Mouse (Mus musculus) ES-E14 (cell line): ENCODE results near the gene Tnnc2. TPM values are rescaled to one million over a fixed set of nuclear protein-coding genes. Genes with fewer than 3 reads are reported as not detected.

Source experiments
- DNase-seq: peaks from one replicate; pipeline ENCODE4 v3.0.0-alpha.2; 2013; ENCODE audit warnings: low read depth, low spot score
- H3K27ac ChIP-seq: 2 replicates; pipeline ENCODE4 v1.5.1; 2012; ENCODE audit warnings: low read depth, mild to moderate bottlenecking, low read length, moderate library complexity, mixed read lengths; ENCODE audit not compliant: poor library complexity, insufficient read depth, severe bottlenecking
- H3K36me3 ChIP-seq: 2 replicates; pipeline ENCODE4 v1.6.1; 2012; ENCODE audit warnings: mild to moderate bottlenecking, low read length, moderate library complexity, mixed read lengths; ENCODE audit not compliant: control insufficient read depth, poor library complexity, insufficient read depth, severe bottlenecking
- H3K4me1 ChIP-seq, 2 experiments: fragments of 150-350 bp in 1 of 2; sonication (generic) in 1 of 2; 2 replicates each; pipeline ENCODE4 v1.6.1; 2012; ENCODE audit warnings: low read length in 2 of 2, mild to moderate bottlenecking in 1 of 2, mixed read lengths in 1 of 2; ENCODE audit not compliant: control insufficient read depth in 2 of 2, insufficient read depth in 2 of 2, poor library complexity in 1 of 2
- H3K4me3 ChIP-seq, 2 experiments: fragments of 150-350 bp in 1 of 2; sonication (generic) in 1 of 2; 2 replicates each; pipeline ENCODE4 v1.5.1; 2012; ENCODE audit warnings: low read length in 2 of 2, low read depth in 1 of 2, mild to moderate bottlenecking in 1 of 2, mixed read lengths in 1 of 2; ENCODE audit not compliant: insufficient read depth in 1 of 2, poor library complexity in 1 of 2, severe bottlenecking in 1 of 2
- H3K9ac ChIP-seq: 2 replicates; pipeline ENCODE4 v1.6.1; 2012; ENCODE audit warnings: low read depth, mild to moderate bottlenecking, low read length, mixed read lengths; ENCODE audit not compliant: poor library complexity, insufficient read depth, severe bottlenecking
- H3K9me3 ChIP-seq: fragments of 150-350 bp; sonication (generic); 2 replicates; pipeline ENCODE4 v1.6.1; 2012; ENCODE audit warnings: low read depth, mild to moderate bottlenecking, low read length; ENCODE audit not compliant: control insufficient read depth, insufficient read depth
- CHD2 ChIP-seq: IDR thresholded peaks from 2 replicates; pipeline ENCODE4 v1.6.1; 2014; ENCODE audit warnings: mild to moderate bottlenecking, low read depth, low read length, inconsistent platforms
- HCFC1 ChIP-seq: IDR thresholded peaks from 2 replicates; pipeline ENCODE4 v1.6.1; 2012; ENCODE audit warnings: low read length, inconsistent platforms, borderline replicate concordance; ENCODE audit not compliant: insufficient read depth
- MAFK ChIP-seq: IDR thresholded peaks from 2 replicates; pipeline ENCODE4 v1.6.1; 2014; ENCODE audit warnings: mild to moderate bottlenecking, low read depth, low read length, inconsistent platforms; ENCODE audit not compliant: insufficient read depth
- ZC3H11A ChIP-seq: IDR thresholded peaks from 2 replicates; pipeline ENCODE4 v1.6.1; 2012; ENCODE audit warnings: low read depth, mild to moderate bottlenecking, inconsistent platforms, low read length, borderline replicate concordance
- ZNF384 ChIP-seq: IDR thresholded peaks from 2 replicates; pipeline ENCODE4 v1.6.1; 2012; ENCODE audit warnings: low read depth, low read length, inconsistent platforms
- in situ Hi-C, 2 experiments: fragments of 600-800 bp; cut with MboI; formaldehyde crosslinking; loops; one replicate each; pipeline ENCODE4 v1.15.1; 2025; ENCODE audit warnings: low sequenced_read_pairs in 2 of 2, inconsistent platforms in 1 of 2; ENCODE audit not compliant: unreplicated experiment in 2 of 2
- total RNA-seq: library from RNA; depleted of rRNA; stranded (reverse); fragments of 300-350 nt; gene quantifications from 2 replicates; pipeline ENCODE4 v1.2.3, GENCODE M21; 2012; rRNA removed

Gene Tnnc2
- total RNA-seq, 1 experiment: 1.7 TPM

GRCm38 (mm10) chr2:164735446-164735845 lies 44.3 kb downstream of the Tnnc2 start:
- no peaks in the 10 kb centered on the region for H3K9me3 ChIP-seq
- H3K36me3 ChIP-seq: no peaks in the 10 kb centered on the region
- H3K9ac ChIP-seq: no peak overlapping the region
- no peak overlapping the region for H3K27ac ChIP-seq
- peaks cover 0 to 5% of the 10 kb centered on the region in 2 experiments; a peak in 1 of 4 replicates for H3K4me1 ChIP-seq
- no peak for TF ChIP-seq CHD2
- TF ChIP-seq ZC3H11A: no peak
- no peak for TF ChIP-seq ZNF384
- no peak for TF ChIP-seq HCFC1
- TF ChIP-seq MAFK: no peak
- DNase-seq: no peak
- in situ Hi-C loops: no loop called here
- H3K4me3 ChIP-seq: no peak overlapping the region

GRCm38 (mm10) chr2:164734839-164735238 lies 44.9 kb downstream of the Tnnc2 start:
- no peak for TF ChIP-seq HCFC1
- no peak for TF ChIP-seq ZNF384
- no peak for DNase-seq
- no peaks in the 10 kb centered on the region for H3K36me3 ChIP-seq
- H3K4me1 ChIP-seq: peaks cover 0 to 5% of the 10 kb centered on the region in 2 experiments; a peak in 1 of 4 replicates
- no peak overlapping the region for H3K4me3 ChIP-seq
- no peaks in the 10 kb centered on the region for H3K9me3 ChIP-seq
- in situ Hi-C loops: no loop called here
- H3K27ac ChIP-seq: no peak overlapping the region
- H3K9ac ChIP-seq: no peak overlapping the region

GRCm38 (mm10) chr2:164733259-164733658 lies 46.5 kb downstream of the Tnnc2 start:
- H3K4me3 ChIP-seq: no peak overlapping the region
- H3K9ac ChIP-seq: no peak overlapping the region
- H3K36me3 ChIP-seq: no peaks in the 10 kb centered on the region
- H3K27ac ChIP-seq: no peak overlapping the region
- TF ChIP-seq ZC3H11A (no peak), ZNF384 (no peak), HCFC1 (no peak), CHD2 (no peak), MAFK (no peak)
- in situ Hi-C loops: no loop called here
- peaks cover 0 to 5% of the 10 kb centered on the region in 2 experiments; a peak in 1 of 4 replicates for H3K4me1 ChIP-seq
- DNase-seq: no peak
- no peaks in the 10 kb centered on the region for H3K9me3 ChIP-seq

- in situ Hi-C loops: no loop called here
- DNase-seq: no peak
- H3K4me3 ChIP-seq: no peak overlapping the region
- no peak overlapping the region for H3K9ac ChIP-seq
- TF ChIP-seq MAFK (no peak), ZNF384 (no peak), CHD2 (no peak), ZC3H11A (no peak), HCFC1 (no peak)
- H3K36me3 ChIP-seq: no peaks in the 10 kb centered on the region
- no peaks in the 10 kb centered on the region for H3K9me3 ChIP-seq
- peaks cover 0 to 5% of the 10 kb centered on the region in 2 experiments; a peak in 1 of 4 replicates for H3K4me1 ChIP-seq
- H3K27ac ChIP-seq: no peak overlapping the region
These were observed 48.0 kb downstream of the Tnnc2 start for GRCm38 (mm10) chr2:164731719-164732118.

Other genes with a start within 250 kb of the Tnnc2 start
- 41.5 and 58.4 TPM in 2 replicates for gene Wfdc2, start 217.6 kb downstream of the Tnnc2 start, total RNA-seq
- not detected in 2 replicates for gene Spint3, start 206.5 kb downstream of the Tnnc2 start, total RNA-seq
- not detected in 2 replicates for gene Wfdc6a, start 194.5 kb downstream of the Tnnc2 start, total RNA-seq
- gene Eppin, start 186.4 kb downstream of the Tnnc2 start, total RNA-seq: not detected in 2 replicates
- gene Wfdc6b, start 166.4 kb downstream of the Tnnc2 start, total RNA-seq: not detected in 2 replicates
- gene Wfdc8, start 166.3 kb downstream of the Tnnc2 start, total RNA-seq: not detected in 2 replicates
- not detected in 2 replicates for gene Wfdc16, start 141.2 kb downstream of the Tnnc2 start, total RNA-seq
- gene Wfdc10, start 123.9 kb downstream of the Tnnc2 start, total RNA-seq: 0.98 and 3.1 TPM in 2 replicates
- gene Wfdc9, start 123.4 kb downstream of the Tnnc2 start, total RNA-seq: not detected in 2 replicates
- gene Wfdc11, start 105.9 kb downstream of the Tnnc2 start, total RNA-seq: not detected in 2 replicates
- not detected in 2 replicates for gene Wfdc13, start 94.9 kb downstream of the Tnnc2 start, total RNA-seq
- not detected in 2 replicates for gene Spint4, start 81.5 kb downstream of the Tnnc2 start, total RNA-seq
- gene Spint5, start 64.7 kb downstream of the Tnnc2 start, total RNA-seq: 1.6 and 6.6 TPM in 2 replicates
- gene Wfdc3, start 34.0 kb downstream of the Tnnc2 start, total RNA-seq: 0.18 and 0.58 TPM in 2 replicates
- 13.3 and 15.1 TPM in 2 replicates for gene Dnttip1, start 34.0 kb downstream of the Tnnc2 start, total RNA-seq
- 117 and 159 TPM in 2 replicates for gene Ube2c, start 10.1 kb downstream of the Tnnc2 start, total RNA-seq
- gene Snx21, start 5.9 kb upstream of the Tnnc2 start, total RNA-seq: 5.5 and 7.0 TPM in 2 replicates
- 46.4 and 54.7 TPM in 2 replicates for gene Acot8, start 24.9 kb upstream of the Tnnc2 start, total RNA-seq
- 6.4 and 7.0 TPM in 2 replicates for gene Zswim3, start 25.1 kb upstream of the Tnnc2 start, total RNA-seq
- 21.5 and 22.6 TPM in 2 replicates for gene Zswim1, start 42.7 kb upstream of the Tnnc2 start, total RNA-seq
- 0.95 and 1.1 TPM in 2 replicates for gene Spata25, start 48.6 kb upstream of the Tnnc2 start, total RNA-seq
- 103 and 216 TPM in 2 replicates for gene Ctsa, start 52.9 kb upstream of the Tnnc2 start, total RNA-seq
- 3.6 TPM in 2 replicates for gene Neurl2, start 53.5 kb upstream of the Tnnc2 start, total RNA-seq
- gene Pltp, start 77.7 kb upstream of the Tnnc2 start, total RNA-seq: 56.1 and 117 TPM in 2 replicates
- 30.4 and 39.5 TPM in 2 replicates for gene Pcif1, start 99.3 kb upstream of the Tnnc2 start, total RNA-seq
- gene Zfp335, start 131.8 kb upstream of the Tnnc2 start, total RNA-seq: 18.5 and 22.4 TPM in 2 replicates
- 5.8 and 7.0 TPM in 2 replicates for gene Mmp9, start 160.8 kb upstream of the Tnnc2 start, total RNA-seq
- gene Slc12a5, start 180.8 kb upstream of the Tnnc2 start, total RNA-seq: 1.7 and 2.0 TPM in 2 replicates